Mouse (Mus musculus) erythroblast, embryonic 14.5 days (primary cell): ENCODE data around the gene Sae1. TPM values are rescaled to one million over a fixed set of nuclear protein-coding genes. Genes with fewer than 3 reads are reported as not detected.

Experiments
- H3K27me3 ChIP-seq: 2 replicates; pipeline ENCODE4 v1.6.1; 2012; ENCODE audit warnings: inconsistent platforms; ENCODE audit not compliant: control insufficient read depth
- H3K36me3 ChIP-seq: 2 replicates; pipeline ENCODE4 v1.6.1; 2012; ENCODE audit warnings: mild to moderate bottlenecking, inconsistent platforms; ENCODE audit not compliant: control insufficient read depth
- H3K4me1 ChIP-seq: 2 replicates; pipeline ENCODE4 v1.6.1; 2012; ENCODE audit warnings: inconsistent platforms; ENCODE audit not compliant: control insufficient read depth
- H3K4me3 ChIP-seq: replicated peaks from 2 replicates; pipeline ENCODE3; 2012; ENCODE audit warnings: moderate library complexity, mild to moderate bottlenecking, inconsistent platforms
- H3K9me3 ChIP-seq: 2 replicates; pipeline ENCODE4 v1.6.1; 2012; ENCODE audit warnings: low read length, inconsistent platforms, mixed read lengths; ENCODE audit not compliant: control insufficient read depth
- GATA1 ChIP-seq: IDR thresholded peaks from 2 replicates; pipeline ENCODE4 v1.6.1; 2012; ENCODE audit warnings: low read length, inconsistent platforms, mixed read lengths
- TAL1 ChIP-seq: IDR thresholded peaks from 3 replicates; pipeline ENCODE4 v1.6.1; 2012; ENCODE audit warnings: low read length, inconsistent platforms, mixed read lengths
- polyA plus RNA-seq: library from polyadenylated mRNA; stranded (reverse); fragments of >175 nt; gene quantifications from 2 replicates; pipeline ENCODE4 v1.2.3, GENCODE M21; 2012

Gene Sae1
- polyA plus RNA-seq, 1 experiment, result 2.0 TPM

- Histone ChIP-seq H3K36me3 (peaks cover 71% of the 10 kb centered on the region), H3K9me3 (no peaks in the 10 kb centered on the region), H3K27me3 (no peaks in the 10 kb centered on the region), H3K4me1 (peaks cover 50% of the 10 kb centered on the region), H3K4me3 (no peak overlapping the region)
- TF ChIP-seq GATA1, result no peak
- TF ChIP-seq TAL1, result no peak
These were observed 105.3 kb downstream of the Sae1 start for GRCm38 (mm10) chr7:16282334-16282733.

GRCm38 (mm10) chr7:16280721-16281120 lies 106.9 kb downstream of the Sae1 start:
- TF ChIP-seq GATA1, result no peak
- no peak for TF ChIP-seq TAL1
- Histone ChIP-seq H3K36me3 (peaks cover 88% of the 10 kb centered on the region), H3K27me3 (no peaks in the 10 kb centered on the region), H3K9me3 (no peaks in the 10 kb centered on the region), H3K4me3 (no peak overlapping the region), H3K4me1 (peaks cover 52% of the 10 kb centered on the region)

- Histone ChIP-seq H3K36me3 (peaks cover 71% of the 10 kb centered on the region), H3K4me1 (peaks cover 79% of the 10 kb centered on the region)
These were observed 112.4 kb downstream of the Sae1 start for GRCm38 (mm10) chr7:16274922-16275890.

GRCm38 (mm10) chr7:16273766-16274140 lies 113.9 kb downstream of the Sae1 start:
- Histone ChIP-seq H3K4me3 (peak overlapping the region; percentile 86), H3K36me3 (peaks cover 65% of the 10 kb centered on the region), H3K27me3 (no peaks in the 10 kb centered on the region), H3K9me3 (no peaks in the 10 kb centered on the region), H3K4me1 (peaks cover 88% of the 10 kb centered on the region)
- TF ChIP-seq TAL1, result no peak
- TF ChIP-seq GATA1, result no peak

More at GRCm38 (mm10) chr7:16274922-16275890, 112.4 kb downstream of the Sae1 start:
- Histone ChIP-seq H3K27me3 (no peaks in the 10 kb centered on the region), H3K4me3 (peak overlapping the region; percentile 86), H3K9me3 (no peaks in the 10 kb centered on the region)
- TF ChIP-seq TAL1 (no peak), GATA1 (no peak)

- H3K4me1 ChIP-seq, result peaks cover 88% of the 10 kb centered on the region
- peaks cover 65% of the 10 kb centered on the region for H3K36me3 ChIP-seq
These were observed 114.4 kb downstream of the Sae1 start, which contains the start of gene Inafm1 for GRCm38 (mm10) chr7:16273081-16273765. Gene Inafm1 (minus strand): TSS chr7:16273617.

GRCm38 (mm10) chr7:16272681-16273080 lies 114.9 kb downstream of the Sae1 start:
- H3K27me3 ChIP-seq, result no peaks in the 10 kb centered on the region
- peak overlapping the region; percentile 86 for H3K4me3 ChIP-seq
- peaks cover 62% of the 10 kb centered on the region for H3K36me3 ChIP-seq
- H3K4me1 ChIP-seq, result peaks cover 84% of the 10 kb centered on the region
- no peaks in the 10 kb centered on the region for H3K9me3 ChIP-seq
- no peak for TF ChIP-seq GATA1
- no peak; the same call in 2 of the 3 replicates for TF ChIP-seq TAL1

More at GRCm38 (mm10) chr7:16273081-16273765, 114.4 kb downstream of the Sae1 start, which contains the start of gene Inafm1:
- H3K9me3 ChIP-seq, result no peaks in the 10 kb centered on the region
- H3K4me3 ChIP-seq, result peak within 1 kb of the TSS; percentile 86
- 0 out of 2 replicates have a peak, but pooled peaks have one; percentile 28 for TF ChIP-seq GATA1
- no peak for TF ChIP-seq TAL1
- no peaks in the 10 kb centered on the region for H3K27me3 ChIP-seq

GRCm38 (mm10) chr7:16271139-16271538 lies 116.5 kb downstream of the Sae1 start:
- Histone ChIP-seq H3K9me3 (no peaks in the 10 kb centered on the region), H3K4me1 (peaks cover 71% of the 10 kb centered on the region)

More at GRCm38 (mm10) chr7:16271139-16271538, 116.5 kb downstream of the Sae1 start:
- no peaks in the 10 kb centered on the region for H3K27me3 ChIP-seq
- TF ChIP-seq TAL1 (no peak), GATA1 (no peak)
- peak overlapping the region; percentile 86 for H3K4me3 ChIP-seq
- H3K36me3 ChIP-seq, result peaks cover 46% of the 10 kb centered on the region

Other genes with a start within 250 kb of the Sae1 start
- gene Meis3, start 212.7 kb downstream of the Sae1 start, polyA plus RNA-seq, result 0.07 TPM in 1 of 2 replicates, not detected in the other
- 1.7 and 2.0 TPM in 2 replicates for gene Dhx34, start 165.8 kb downstream of the Sae1 start, polyA plus RNA-seq
- 0.02 and 0.04 TPM in 2 replicates for gene C5ar2, start 143.7 kb downstream of the Sae1 start, polyA plus RNA-seq
- 0.02 TPM in 1 of 2 replicates, not detected in the other for gene C5ar1, start 128.3 kb downstream of the Sae1 start, polyA plus RNA-seq
- 7.8 and 7.9 TPM in 2 replicates for gene Inafm1, start 114.2 kb downstream of the Sae1 start, polyA plus RNA-seq
- 6.3 and 7.0 TPM in 2 replicates for gene Ccdc9, start 101.0 kb downstream of the Sae1 start, polyA plus RNA-seq
- 63.0 and 92.9 TPM in 2 replicates for gene Bbc3, start 79.4 kb downstream of the Sae1 start, polyA plus RNA-seq
- gene Zc3h4, start 13.1 kb upstream of the Sae1 start, polyA plus RNA-seq, result 12.0 and 13.6 TPM in 2 replicates
- gene Tmem160, start 65.0 kb upstream of the Sae1 start, polyA plus RNA-seq, result 11.3 and 15.4 TPM in 2 replicates
- gene Npas1, start 89.9 kb upstream of the Sae1 start, polyA plus RNA-seq, result not detected in 2 replicates
- gene Arhgap35, start 227.2 kb upstream of the Sae1 start, polyA plus RNA-seq, result 0.04 and 0.06 TPM in 2 replicates